Mouse (Mus musculus): Measurements from ENCODE around the gene Oscp1.

The Oscp1 gene

DNA sequence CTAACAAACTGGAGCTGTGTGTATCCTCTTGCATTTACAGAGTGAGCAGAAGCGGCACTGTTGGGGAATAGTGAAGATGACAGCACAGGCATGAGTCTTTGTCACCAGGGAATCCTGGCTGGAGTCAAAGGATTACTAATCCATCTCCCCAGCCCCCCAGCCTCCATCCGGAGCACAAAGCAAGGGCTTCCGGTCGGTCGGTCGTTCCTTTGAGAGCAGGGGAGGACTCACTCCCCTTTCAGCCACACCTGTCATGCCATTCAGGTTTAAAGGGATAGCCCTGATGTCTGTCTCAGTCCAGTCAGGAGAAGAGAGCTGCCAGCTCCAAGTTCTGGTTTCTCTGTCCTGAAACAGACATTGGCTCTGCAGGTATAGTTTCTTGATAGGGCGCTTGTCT is 52.8 kb downstream of the Oscp1 start:
- DNase-seq = no peak

DNA sequence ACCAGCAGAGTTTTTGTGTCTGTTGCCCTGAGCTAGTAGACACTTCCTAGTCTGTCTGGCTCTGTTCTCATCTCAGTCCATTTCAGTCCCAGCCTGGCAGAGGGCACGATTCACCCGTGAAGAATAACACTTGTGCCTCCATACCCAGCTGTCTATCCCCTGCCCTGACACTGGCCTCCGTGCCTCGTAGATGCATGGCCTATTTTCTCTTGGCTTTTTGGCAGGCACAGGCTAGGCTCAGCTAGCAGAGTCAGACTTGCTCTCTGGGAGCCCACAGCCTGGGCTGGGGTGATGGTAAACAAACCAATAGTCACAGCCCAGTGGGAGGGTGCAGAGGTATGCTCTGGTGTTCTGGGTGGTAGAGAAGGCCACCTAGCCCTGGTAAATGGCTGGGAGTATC is 54.9 kb downstream of the Oscp1 start:
- no peak for DNase-seq

- DNase-seq = peak; percentile 37 to 60
Observed at GRCm38 (mm10) chr4:126113943-126114342, 55.6 kb downstream of the Oscp1 start.

DNA sequence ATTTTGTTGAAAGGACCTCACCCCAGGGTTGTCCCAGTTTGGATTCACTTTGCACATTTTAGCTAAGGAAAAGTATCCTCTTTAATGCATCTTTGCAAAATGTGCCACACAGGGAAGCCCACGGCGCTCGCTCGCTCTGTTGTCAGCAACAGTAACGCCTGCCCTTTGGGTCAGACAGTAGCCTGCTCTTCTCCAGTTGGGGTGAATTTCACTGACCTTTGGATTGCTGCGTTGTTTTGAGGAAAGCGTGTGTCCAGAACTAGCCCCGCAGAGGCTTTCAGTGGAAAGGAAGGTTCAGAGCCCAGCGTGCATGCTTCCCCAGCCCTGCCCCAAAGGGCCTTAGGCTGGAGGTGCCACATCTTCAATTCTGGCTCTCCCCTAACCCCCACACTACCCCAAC is 57.0 kb downstream of the Oscp1 start:
- DNase-seq = no peak

DNA sequence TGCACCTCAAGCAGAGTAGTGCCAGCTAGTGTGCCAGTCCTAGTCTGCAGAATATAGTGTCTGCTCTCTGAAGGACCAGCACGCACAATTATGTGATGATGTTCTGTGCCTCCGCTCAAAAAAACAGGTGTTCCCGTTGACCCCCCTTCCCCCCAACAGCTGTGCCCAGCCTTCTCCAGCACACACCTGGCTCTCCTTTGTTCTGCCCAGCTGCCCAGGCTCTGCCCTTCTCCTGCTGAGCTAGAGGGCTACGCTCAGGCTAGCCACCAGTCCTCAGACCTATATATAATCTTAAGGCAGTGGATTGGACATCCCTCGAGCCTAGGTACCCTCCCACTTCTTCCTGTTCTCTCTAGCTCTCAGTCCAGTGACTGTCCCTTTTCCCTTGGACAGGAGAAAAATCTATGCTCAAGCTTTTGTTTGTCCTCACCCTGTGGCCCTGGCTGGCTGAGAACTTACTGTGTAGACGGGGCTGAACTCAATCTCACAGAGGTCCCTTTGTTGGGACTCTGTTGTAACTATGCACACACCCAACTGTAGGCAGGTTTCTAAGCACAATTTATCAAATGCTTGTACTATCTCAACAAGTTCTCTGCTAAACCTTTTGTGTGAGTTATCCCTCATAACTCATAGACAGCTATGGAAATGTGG is 57.6 kb downstream of the Oscp1 start:
- no peak for DNase-seq

- DNase-seq = no peak
Observed at GRCm38 (mm10) chr4:126117116-126117515, 58.8 kb downstream of the Oscp1 start.

DNA sequence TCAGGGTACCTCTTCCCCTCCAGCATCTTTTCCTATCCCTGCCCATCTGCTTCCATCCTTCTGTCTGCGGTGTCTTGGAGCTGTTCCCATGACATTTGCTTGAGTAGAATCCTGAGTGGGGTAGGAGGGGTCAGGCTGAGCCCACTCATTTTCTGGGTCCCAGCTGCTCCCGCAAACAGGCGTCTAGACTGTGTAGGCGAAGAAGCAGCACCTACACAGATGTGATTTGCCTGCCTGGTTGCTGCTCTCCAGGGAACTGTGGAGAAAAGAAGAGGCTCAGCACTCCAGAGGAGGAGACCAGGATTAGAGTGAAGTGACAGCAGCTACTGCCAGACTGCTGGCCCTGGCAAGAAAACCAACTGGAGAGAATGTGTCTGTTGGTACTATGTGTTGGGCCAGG is 60.3 kb downstream of the Oscp1 start:
- no peak for DNase-seq

DNA sequence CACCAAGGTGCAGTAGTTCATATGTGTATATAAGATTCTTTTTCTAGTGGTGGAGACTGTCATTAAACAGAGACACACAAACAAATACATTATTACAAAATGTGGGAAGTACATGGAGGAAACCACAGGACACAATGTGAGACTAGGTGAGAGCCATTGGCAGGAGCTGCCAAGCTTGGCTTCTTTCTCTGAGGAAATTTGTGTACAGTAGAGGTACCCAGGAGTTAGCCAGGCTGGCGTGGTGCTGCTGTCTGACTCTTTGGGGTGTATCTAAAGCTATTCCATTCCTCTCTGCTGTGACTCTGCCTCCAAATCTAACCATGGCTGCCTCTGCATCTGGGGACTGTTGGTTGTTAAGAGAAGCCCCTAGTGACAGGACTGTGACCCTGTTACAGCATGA is 60.7 kb downstream of the Oscp1 start:
- no peak for DNase-seq

- DNase-seq = no peak
Observed at GRCm38 (mm10) chr4:126120052-126120451, 61.7 kb downstream of the Oscp1 start.

GRCm38 (mm10) chr4:126120506-126120905 is 62.1 kb downstream of the Oscp1 start:
- DNase-seq = no peak

DNA sequence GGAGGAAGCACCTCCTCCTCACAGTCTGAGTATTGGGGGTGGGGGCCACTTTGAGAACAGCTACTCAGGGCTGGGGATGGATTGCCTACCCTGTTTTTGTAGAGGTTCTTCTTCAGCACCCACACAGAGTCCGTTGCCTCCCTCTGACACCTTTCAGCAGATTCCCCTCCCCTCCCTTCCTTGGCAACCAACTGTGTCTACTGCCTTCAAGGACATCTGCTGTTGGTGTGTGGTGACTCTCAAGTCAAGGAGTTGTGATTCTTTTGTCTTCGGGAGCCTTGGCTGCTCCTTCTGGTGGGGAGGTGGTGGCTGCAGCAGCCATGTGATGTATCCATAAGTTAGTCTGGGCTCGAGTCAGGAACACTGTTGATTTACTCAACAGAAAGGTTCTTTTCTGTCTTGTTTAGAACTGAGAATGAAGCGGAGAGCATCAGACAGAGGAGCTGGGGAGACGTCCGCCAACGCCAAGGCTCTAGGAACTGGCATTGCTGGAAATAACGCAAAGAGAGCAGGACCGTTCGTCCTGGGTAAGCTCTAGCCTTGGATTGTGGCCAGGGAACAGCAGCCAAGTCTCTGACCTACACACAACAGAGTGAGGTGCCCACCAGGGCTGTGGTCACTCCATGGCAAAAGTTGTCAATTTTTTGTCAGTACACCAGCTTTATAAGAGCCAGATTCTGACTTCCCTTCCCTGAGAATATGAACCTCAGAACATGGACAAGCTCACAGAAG is 65.1 kb downstream of the Oscp1 start:
- no peak for DNase-seq

DNA sequence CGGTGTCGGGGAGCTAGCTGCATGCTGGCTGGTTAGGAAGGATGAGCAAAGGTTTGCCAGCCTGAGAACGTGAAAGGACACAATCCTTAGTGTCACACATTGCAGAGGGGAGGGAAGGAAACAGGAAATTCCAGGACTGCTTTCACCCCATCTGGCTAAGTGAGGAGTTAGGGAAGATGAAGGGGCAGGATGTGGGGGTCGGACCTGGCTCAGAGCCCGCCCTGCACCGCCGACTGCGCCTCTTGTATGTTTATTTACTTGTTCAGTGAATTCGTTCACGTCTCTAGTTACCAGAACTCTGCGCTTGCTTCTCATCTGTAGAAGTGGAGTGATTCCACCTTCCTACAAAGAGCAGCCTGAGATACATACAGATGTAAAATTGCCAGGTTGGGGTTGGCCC is 72.1 kb downstream of the Oscp1 start:
- no peak for DNase-seq

GRCm38 (mm10) chr4:126131290-126132121 is 73.1 kb downstream of the Oscp1 start:
- DNase-seq = no peak

- DNase-seq = no peak
Observed at GRCm38 (mm10) chr4:126132636-126133264, 74.4 kb downstream of the Oscp1 start.

DNA sequence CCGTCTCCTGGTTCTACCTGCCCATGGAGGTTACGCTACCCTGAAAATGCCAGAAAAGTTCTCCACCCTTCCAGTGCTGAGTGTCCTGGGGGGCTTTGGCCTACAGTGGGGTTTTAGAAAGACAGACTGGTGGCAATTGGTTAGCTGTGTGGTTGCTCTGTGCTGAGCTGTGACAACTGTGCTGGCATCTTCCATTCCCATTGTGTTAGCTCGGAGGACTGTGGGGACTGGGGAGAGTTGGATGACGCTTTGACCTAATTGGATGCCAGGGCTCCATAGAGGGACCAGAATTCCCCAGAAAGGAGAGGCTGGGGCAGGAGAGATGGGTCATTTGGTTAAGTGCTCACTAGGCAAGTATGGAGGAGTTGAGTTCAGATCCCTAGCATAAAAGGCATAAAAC is 75.9 kb downstream of the Oscp1 start:
- no peak for DNase-seq

GRCm38 (mm10) chr4:126134639-126135038 is 76.3 kb downstream of the Oscp1 start:
- no peak for DNase-seq

DNA sequence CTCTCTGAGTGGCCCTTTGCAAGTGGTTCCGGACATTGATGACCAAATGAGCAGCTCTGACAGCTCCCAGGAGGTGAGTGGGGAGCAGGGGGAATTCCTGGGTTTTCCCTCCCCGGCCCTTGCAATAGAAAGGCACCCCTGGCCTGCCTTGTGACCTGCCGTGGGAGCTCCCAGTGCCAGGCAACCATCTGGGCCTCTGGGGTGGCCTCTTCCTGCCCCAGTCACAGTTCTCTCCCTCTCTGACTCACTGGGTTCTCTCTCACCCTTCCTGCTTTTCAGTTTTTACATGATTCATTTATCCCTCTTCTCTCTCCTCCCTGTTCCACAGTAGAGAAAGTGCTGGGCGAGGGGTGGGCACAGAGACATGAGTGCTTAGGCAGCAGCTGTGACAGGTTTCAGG is 79.4 kb downstream of the Oscp1 start:
- no peak for DNase-seq

DNA sequence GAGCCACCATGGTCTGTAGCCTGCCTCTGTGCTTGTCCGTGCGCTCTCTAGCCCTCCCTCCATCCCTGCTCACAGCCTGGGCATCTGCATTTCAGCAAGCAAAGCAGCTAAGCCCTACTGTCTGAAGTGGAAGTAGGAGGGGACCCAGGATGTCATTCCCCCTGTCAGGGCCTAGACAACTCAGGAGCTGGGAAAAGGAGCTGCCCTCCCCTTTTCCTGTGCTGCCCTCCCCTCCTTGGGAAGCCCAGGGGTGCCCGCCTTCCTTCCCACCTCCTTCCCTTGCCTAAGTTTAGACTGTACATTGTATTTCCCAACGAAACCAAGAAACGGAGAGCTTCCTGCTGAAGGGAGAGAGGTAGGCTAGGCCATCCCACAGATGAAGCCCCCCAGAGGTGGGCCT is 82.7 kb downstream of the Oscp1 start:
- DNase-seq = no peak

Measured in spleen, adult 18-20 months (tissue).